ENCODE assay signal across 8 mouse cellular contexts in genomic region chr10:69652660-69653059, GRCm38 (mm10).
DNase-seq lines count a peak whose midpoint lies in the region; ATAC-seq and TF ChIP-seq lines count a peak whose summit lies in the region.

No protein-coding gene starts in this region.

- H3K79me2 ChIP-seq in C2C12 (ENCODE audit: control insufficient read depth, insufficient read depth), result no peaks in the 10 kb centered on the region

- no peak overlapping the region for H3K4me3 ChIP-seq in C2C12 (ENCODE audit: insufficient read depth, poor library complexity, severe bottlenecking)
- H3K4me3 ChIP-seq in kidney, postnatal 0 days (replicated peaks; ENCODE audit: low read depth, low read length), result no peak overlapping the region

- H3K9me3 ChIP-seq in kidney, postnatal 0 days (replicated peaks; ENCODE audit: low read length), result no peaks in the 10 kb centered on the region

- H3K27me3 ChIP-seq in C2C12 (ENCODE audit: control insufficient read depth, insufficient read depth, insufficient read length), result no peaks in the 10 kb centered on the region
- no peaks in the 10 kb centered on the region for H3K27me3 ChIP-seq in kidney, postnatal 0 days (ENCODE audit: insufficient read depth, low read length)

- peaks cover 6% of the 10 kb centered on the region for H3K4me1 ChIP-seq in kidney, postnatal 0 days (replicated peaks; ENCODE audit: insufficient read depth, low read length)

- DNase-seq in adrenal gland, postnatal 10 days, result peak; percentile 47
- DNase-seq in gastrocnemius, postnatal 10 days, result peak; percentile 59
- DNase-seq in kidney, postnatal 0 days (ENCODE audit: low spot score), result peak; percentile 21
- no peak for DNase-seq in B cell, adult 2 months
- DNase-seq in liver, result no peak
- DNase-seq in thymus, postnatal 10 days (ENCODE audit: low spot score in 2 of 2), result no peak

- 54% methylated on average over 5 of the region's 5 CpGs for WGBS in kidney, postnatal 0 days

- H3K36me3 ChIP-seq in C2C12 (ENCODE audit: control insufficient read depth, insufficient read depth), result no peaks in the 10 kb centered on the region
- no peaks in the 10 kb centered on the region for H3K36me3 ChIP-seq in kidney, postnatal 0 days (ENCODE audit: insufficient read depth, low read length)

- H3K9ac ChIP-seq in kidney, postnatal 0 days (ENCODE audit: low read depth, low read length), result no peak overlapping the region

- no peak for ATAC-seq in kidney, postnatal 0 days (replicated peaks; ENCODE audit: low FRiP score, low read depth)
- no peak for ATAC-seq in granulocyte monocyte progenitor cell, adult 5-6 weeks (replicated peaks; ENCODE audit: poor library complexity, severe bottlenecking)

- no peak overlapping the region for H3ac ChIP-seq in C2C12 (ENCODE audit: control insufficient read depth, insufficient read length, low read depth)

- H3K4me2 ChIP-seq in kidney, postnatal 0 days (ENCODE audit: low read length), result no peak overlapping the region

- H3K27ac ChIP-seq in kidney, postnatal 0 days, result no peak overlapping the region

- no peaks in the 10 kb centered on the region for H3K79me3 ChIP-seq in C2C12 (ENCODE audit: low read depth)

- TF ChIP-seq CTCF in C2C12 (IDR thresholded peaks at IDR 0.05; ENCODE audit: control insufficient read depth, insufficient read depth, insufficient read length), result no peak
- no peak for TF ChIP-seq CTCF in kidney, postnatal 0 days (IDR thresholded peaks at IDR 0.05; ENCODE audit: low read depth)

TF ChIP-seq in C2C12, 6 proteins besides CTCF, POLR2A, EP300 and RAD21:
- TF ChIP-seq MYOD1 (IDR thresholded peaks at IDR 0.05; ENCODE audit: control insufficient read depth, insufficient read length, low read depth), result no peak
- no peak for TF ChIP-seq USF1 (IDR thresholded peaks at IDR 0.05; ENCODE audit: low read depth)
- no peak for TF ChIP-seq FOSL1 (IDR thresholded peaks at IDR 0.05; ENCODE audit: insufficient read depth, low read length, poor library complexity, severe bottlenecking)
- peak; percentile 35 for TF ChIP-seq CEBPB (IDR thresholded peaks at IDR 0.05; ENCODE audit: low read depth)
- no peak for TF ChIP-seq MYOG (IDR thresholded peaks at IDR 0.05; ENCODE audit: control insufficient read depth, extremely low read depth, insufficient read length)

Comparison
In these comparisons a context has a peak if more than half of its experiments do, and no peak if none do; other contexts are left out.
1. DNase-seq: peak in adrenal gland, postnatal 10 days (single experiment), gastrocnemius, postnatal 10 days (single experiment) and kidney, postnatal 0 days (single experiment); none in B cell, adult 2 months (0 of 2), liver (single experiment) and thymus, postnatal 10 days (0 of 2).